ENCODE assay signal across 9 mouse cellular contexts in genomic region chr9:20757087-20757955, GRCm38 (mm10). TPM values are rescaled to one million over a fixed set of nuclear protein-coding genes. Genes with fewer than 3 reads are reported as not detected.
DNase-seq lines count a peak whose midpoint lies in the region; ATAC-seq and TF ChIP-seq lines count a peak whose summit lies in the region.
"Had no signal": no experiment of that assay in that cellular context is flagged by ENCODE, and none has a peak within 500 bp of the region (broad histone marks: within the 10 kb centered on the region; RNA-seq: fewer than 3 reads in every experiment).

No protein-coding gene starts in this region.

- 59% methylated on average over 6 of the region's 6 CpGs for WGBS in embryonic facial prominence, embryonic 11.5 days
- WGBS in liver, embryonic 14.5 days (ENCODE audit: insufficient replicate concordance) = 43% methylated on average over 6 of the region's 6 CpGs
- WGBS in small intestine, adult 2 months = 56% methylated on average over 6 of the region's 6 CpGs

- H3K36me3 ChIP-seq in embryonic facial prominence, embryonic 11.5 days (replicated peaks; ENCODE audit: control insufficient read depth, insufficient read depth, low read depth, low read length) = no peaks in the 10 kb centered on the region
- no peaks in the 10 kb centered on the region for H3K36me3 ChIP-seq in liver, embryonic 14.5 days (replicated peaks; ENCODE audit: control insufficient read depth, insufficient read depth, low read depth)
- no peaks in the 10 kb centered on the region for H3K36me3 ChIP-seq in small intestine, adult 2 months (ENCODE audit: control insufficient read depth, insufficient read depth, low read length)
- H3K36me3 ChIP-seq: heart, embryonic 13.5 days; neural tube, embryonic 12.5 days had no signal

- no peak overlapping the region for H3K4me3 ChIP-seq in bone marrow macrophage, adult 2 months (ENCODE audit: insufficient read depth, low read length)
- no peak overlapping the region for H3K4me3 ChIP-seq in embryonic facial prominence, embryonic 11.5 days (ENCODE audit: low read depth, low read length)
- no peak overlapping the region for H3K4me3 ChIP-seq in liver, embryonic 14.5 days (ENCODE audit: insufficient read depth in 1 of 2, low read depth in 2 of 2, low read length in 2 of 2)
- no peak overlapping the region for H3K4me3 ChIP-seq in small intestine, adult 2 months (ENCODE audit: low read depth, low read length)
- H3K4me3 ChIP-seq: heart, embryonic 13.5 days; neural tube, embryonic 12.5 days had no signal

- TF ChIP-seq EP300 in liver, embryonic 14.5 days (IDR thresholded peaks at IDR 0.05; ENCODE audit: low read depth) = peak; percentile 72

- no peak overlapping the region for H3K27ac ChIP-seq in bone marrow macrophage, adult 2 months (ENCODE audit: insufficient read depth, low read depth, low read length)
- H3K27ac ChIP-seq in embryonic facial prominence, embryonic 11.5 days (replicated peaks; ENCODE audit: low read depth, low read length) = no peak overlapping the region
- no peak overlapping the region for H3K27ac ChIP-seq in liver, embryonic 14.5 days
- H3K27ac ChIP-seq in small intestine, adult 2 months (ENCODE audit: insufficient read depth, low read depth, low read length) = no peak overlapping the region
- H3K27ac ChIP-seq: heart, embryonic 13.5 days; neural tube, embryonic 12.5 days had no signal

- TF ChIP-seq CTCF in bone marrow macrophage, adult 2 months (IDR thresholded peaks at IDR 0.05; ENCODE audit: low read depth, low read length) = peak; percentile 40
- TF ChIP-seq CTCF in liver, embryonic 14.5 days (IDR thresholded peaks at IDR 0.05; ENCODE audit: low read depth) = peak; percentile 91
- peak; percentile 34; the same call in 1 of the 2 replicates for TF ChIP-seq CTCF in small intestine, adult 2 months (IDR thresholded peaks at IDR 0.05; ENCODE audit: extremely low read depth, insufficient read length, insufficient replicate concordance, low read depth, low read length)

- H3K27me3 ChIP-seq in embryonic facial prominence, embryonic 11.5 days (ENCODE audit: control insufficient read depth, insufficient read depth, low read length) = no peaks in the 10 kb centered on the region
- H3K27me3 ChIP-seq in liver, embryonic 14.5 days (ENCODE audit: control insufficient read depth, insufficient read depth, low read length) = no peaks in the 10 kb centered on the region; the same call in 1 of the 2 replicates
- no peaks in the 10 kb centered on the region for H3K27me3 ChIP-seq in small intestine, adult 2 months (ENCODE audit: control insufficient read depth, insufficient read depth, low read length)
- H3K27me3 ChIP-seq: heart, embryonic 13.5 days; neural tube, embryonic 12.5 days had no signal

- ATAC-seq in embryonic facial prominence, embryonic 11.5 days (replicated peaks; ENCODE audit: insufficient number of reproducible peaks, low FRiP score, low TSS enrichment, low read depth) = no peak
- peak; percentile 97 for ATAC-seq in liver, embryonic 14.5 days (ENCODE audit: insufficient read depth)

- no peaks in the 10 kb centered on the region for H3K9me3 ChIP-seq in embryonic facial prominence, embryonic 11.5 days (replicated peaks; ENCODE audit: control insufficient read depth, low read length)
- no peaks in the 10 kb centered on the region for H3K9me3 ChIP-seq in liver, embryonic 14.5 days (ENCODE audit: control insufficient read depth, low read length)
- H3K9me3 ChIP-seq: heart, embryonic 13.5 days; neural tube, embryonic 12.5 days had no signal

- H3K4me2 ChIP-seq in embryonic facial prominence, embryonic 11.5 days (ENCODE audit: low read depth, low read length) = no peak overlapping the region
- H3K4me2 ChIP-seq in liver, embryonic 14.5 days (ENCODE audit: low read depth) = no peak overlapping the region
- H3K4me2 ChIP-seq: heart, embryonic 13.5 days; neural tube, embryonic 12.5 days had no signal

- H3K9ac ChIP-seq in embryonic facial prominence, embryonic 11.5 days (replicated peaks; ENCODE audit: low read length) = no peak overlapping the region
- H3K9ac ChIP-seq in liver, embryonic 14.5 days (replicated peaks) = no peak overlapping the region
- H3K9ac ChIP-seq: heart, embryonic 13.5 days; neural tube, embryonic 12.5 days had no signal

- no peak for TF ChIP-seq POLR2A in bone marrow macrophage, adult 2 months (IDR thresholded peaks at IDR 0.05; ENCODE audit: borderline replicate concordance, low read depth, low read length)
- no peak for TF ChIP-seq POLR2A in small intestine, adult 2 months (IDR thresholded peaks at IDR 0.05; ENCODE audit: low read depth, low read length)

- 0 out of 2 replicates have a peak, but pooled peaks cover 3% of the 10 kb centered on the region for H3K4me1 ChIP-seq in bone marrow macrophage, adult 2 months (ENCODE audit: control insufficient read depth, insufficient read depth, low read length)
- H3K4me1 ChIP-seq in embryonic facial prominence, embryonic 11.5 days (ENCODE audit: control insufficient read depth, insufficient read depth, low read length) = no peaks in the 10 kb centered on the region
- H3K4me1 ChIP-seq in liver, embryonic 14.5 days (replicated peaks; ENCODE audit: control insufficient read depth in 2 of 2, insufficient read depth in 2 of 2, low read length in 1 of 2) = peaks cover 16 to 20% of the 10 kb centered on the region in 2 experiments
- no peaks in the 10 kb centered on the region for H3K4me1 ChIP-seq in small intestine, adult 2 months (ENCODE audit: control insufficient read depth, insufficient read depth, insufficient read length, low read length)
- H3K4me1 ChIP-seq: heart, embryonic 13.5 days; neural tube, embryonic 12.5 days had no signal

- peak; percentile 74 for DNase-seq in 3T3-L1 (ENCODE audit: low read depth, low spot score)
- peak; percentile 78 to 79 for DNase-seq in B cell, adult 2 months
- DNase-seq in embryonic facial prominence, embryonic 11.5 days (ENCODE audit: low spot score) = peak; percentile 85
- peak; percentile 53 for DNase-seq in hindlimb bud, embryonic 11.5 days (ENCODE audit: extremely low spot score, low read depth, low spot score)
- DNase-seq in liver, embryonic 14.5 days (ENCODE audit: low read depth in 3 of 3, low spot score in 3 of 3) = peak; percentile 80 to 88 (median 80)

RNA-seq across cellular contexts. Expression of gene Olfm2, which starts 11.2 kb away (rescaled TPM):
- not detected in 2 replicates for polyA plus RNA-seq in bone marrow macrophage, adult 2 months (2012; ENCODE audit: insufficient read depth, insufficient read length, missing spikeins)
- 11.0 and 13.9 TPM in 2 replicates for polyA plus RNA-seq in embryonic facial prominence, embryonic 11.5 days (2014; fragmentation: Nextera tagmentation; extraction: Ambion mirVana)
- polyA plus RNA-seq in liver, embryonic 14.5 days (2012; rRNA removed) = 0.06 and 0.18 TPM in 2 replicates
- 0.10 TPM in 1 of 2 replicates, not detected in the other for polyA plus RNA-seq in liver, embryonic 14.5 days (2014; fragmentation: Nextera tagmentation; extraction: Ambion mirVana)
- 0.91 and 2.2 TPM in 2 replicates for polyA plus RNA-seq in small intestine, adult 2 months (2012; rRNA removed)

RNA-seq across cellular contexts. Expression of gene Col5a3, which starts 57.5 kb away (rescaled TPM):
- 0.15 and 0.31 TPM in 2 replicates for polyA plus RNA-seq in bone marrow macrophage, adult 2 months (2012; ENCODE audit: insufficient read depth, insufficient read length, missing spikeins)
- 0.14 and 0.21 TPM in 2 replicates for polyA plus RNA-seq in embryonic facial prominence, embryonic 11.5 days (2014; fragmentation: Nextera tagmentation; extraction: Ambion mirVana)
- 0.05 and 0.08 TPM in 2 replicates for polyA plus RNA-seq in liver, embryonic 14.5 days (2012; rRNA removed)
- polyA plus RNA-seq in liver, embryonic 14.5 days (2014; fragmentation: Nextera tagmentation; extraction: Ambion mirVana) = 0.03 and 0.10 TPM in 2 replicates
- polyA plus RNA-seq in small intestine, adult 2 months (2012; rRNA removed) = 2.1 and 2.4 TPM in 2 replicates

Comparison
In these comparisons a context has a peak if more than half of its experiments do, and no peak if none do; other contexts are left out.
1. CTCF ChIP-seq: peak in every context shown above with its lines; median percentile 91 in liver, embryonic 14.5 days; 40 in bone marrow macrophage, adult 2 months; 34 in small intestine, adult 2 months.